Mouse (Mus musculus) thymus, adult 18-20 months (tissue): ENCODE measurements around the gene Serinc2.

Source experiments
- DNase-seq, 2 experiments: peaks; one replicate each; pipeline ENCODE4 v3.0.0; 2022; ENCODE audit warnings: mixed read lengths in 2 of 2

The Serinc2 gene

DNA sequence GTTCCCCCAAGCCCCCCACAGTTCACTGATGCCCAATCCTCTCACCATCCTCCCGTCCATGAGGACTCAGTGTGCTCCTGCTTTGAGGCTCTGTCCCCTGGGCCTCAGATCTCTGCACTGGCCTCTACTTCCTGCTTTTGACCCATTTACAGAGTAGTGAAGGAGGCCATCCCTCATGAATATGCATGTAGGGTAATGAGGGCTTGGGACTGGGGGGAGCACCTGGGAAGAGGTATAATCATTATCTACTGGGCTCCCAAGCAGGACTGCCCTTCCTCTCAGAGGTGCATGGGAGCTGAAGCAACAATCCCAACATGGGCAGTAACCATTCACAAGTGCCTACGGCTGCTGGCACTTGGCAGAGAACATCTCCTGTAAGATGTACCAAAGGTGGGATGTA is at the start of gene Serinc2:
Serinc2 (minus strand) TSS at position 101 of the 400 bp plus-strand sequence.
- DNase-seq = no peak

DNA sequence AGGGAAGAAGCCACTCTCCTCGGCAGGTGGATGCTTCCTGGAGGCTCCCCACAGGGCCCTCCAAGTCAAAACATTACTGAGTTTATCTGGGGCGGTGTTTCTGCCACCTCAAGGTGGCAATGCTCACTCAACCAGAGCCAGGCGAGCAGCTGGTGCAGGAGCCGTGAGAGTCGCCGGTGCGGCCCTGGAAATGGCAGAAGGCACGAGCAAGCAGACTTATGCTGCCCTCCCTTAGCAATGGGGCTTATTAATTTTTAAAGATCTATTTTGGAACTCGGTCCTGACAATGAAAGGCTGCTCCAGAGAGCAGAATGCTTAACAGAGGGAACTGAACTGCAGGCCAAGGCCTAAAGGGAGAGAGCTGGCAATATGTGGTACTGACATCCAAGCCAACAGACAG is 48.4 kb upstream of the Serinc2 start:
- DNase-seq = no peak

DNA sequence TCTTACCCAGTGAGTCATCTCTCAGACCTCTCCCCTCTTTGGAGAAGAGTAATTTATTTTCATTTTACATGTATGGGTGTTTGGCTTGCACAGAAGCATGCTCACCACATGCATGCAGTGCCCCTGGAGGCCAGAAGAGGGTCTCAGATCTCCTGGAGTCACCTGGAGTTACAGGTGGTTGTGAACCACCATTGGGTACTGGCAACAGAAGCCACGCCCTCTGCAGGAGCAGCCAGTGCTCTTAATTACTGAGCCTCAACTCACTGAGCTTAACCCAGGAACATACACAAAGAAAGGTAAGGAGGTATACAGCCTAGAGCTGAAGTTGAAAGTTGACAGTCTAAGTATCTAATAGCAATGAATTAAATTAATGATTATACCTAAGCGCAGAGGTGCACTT is 46.4 kb upstream of the Serinc2 start:
- no peak for DNase-seq

DNA sequence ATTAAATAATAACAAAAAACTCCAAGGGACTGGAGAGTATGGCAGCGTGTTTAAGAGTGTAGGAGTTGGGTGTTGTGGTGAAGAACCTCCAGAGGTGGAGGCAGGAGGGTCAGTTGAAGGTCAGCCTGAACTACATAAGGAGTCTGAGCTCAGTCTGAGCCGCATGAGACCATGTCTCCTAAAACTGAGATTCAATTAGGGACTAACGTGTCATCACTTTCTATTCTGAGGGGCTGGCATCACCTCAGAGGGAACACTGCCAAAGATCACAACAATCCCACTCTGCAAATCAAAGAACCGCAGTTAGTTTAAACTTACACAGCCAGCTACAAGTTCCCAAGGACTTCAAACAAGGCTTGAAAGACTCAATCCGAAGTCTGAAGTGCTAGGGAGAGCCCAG is 44.6 kb upstream of the Serinc2 start:
- no peak for DNase-seq

DNA sequence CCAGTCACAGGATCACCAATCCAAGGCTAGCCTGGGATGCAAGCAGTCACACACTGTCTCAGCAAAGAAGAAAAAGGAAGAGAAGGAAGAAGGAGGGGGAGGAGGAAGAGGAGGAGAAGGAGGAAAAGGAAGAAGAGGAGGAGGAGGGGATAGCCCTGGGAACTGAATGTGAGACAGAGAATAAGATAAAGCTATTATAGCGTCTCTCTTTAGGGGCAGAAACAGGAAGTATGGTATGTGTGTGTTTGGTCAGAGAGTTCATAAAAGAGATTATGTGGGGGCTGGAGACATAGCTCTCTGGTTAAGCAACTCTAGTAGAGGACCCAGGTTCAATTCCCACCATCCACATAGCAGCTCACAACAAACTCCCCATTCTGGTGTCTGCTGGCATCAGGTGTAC is 44.2 kb upstream of the Serinc2 start:
- no peak for DNase-seq

DNA sequence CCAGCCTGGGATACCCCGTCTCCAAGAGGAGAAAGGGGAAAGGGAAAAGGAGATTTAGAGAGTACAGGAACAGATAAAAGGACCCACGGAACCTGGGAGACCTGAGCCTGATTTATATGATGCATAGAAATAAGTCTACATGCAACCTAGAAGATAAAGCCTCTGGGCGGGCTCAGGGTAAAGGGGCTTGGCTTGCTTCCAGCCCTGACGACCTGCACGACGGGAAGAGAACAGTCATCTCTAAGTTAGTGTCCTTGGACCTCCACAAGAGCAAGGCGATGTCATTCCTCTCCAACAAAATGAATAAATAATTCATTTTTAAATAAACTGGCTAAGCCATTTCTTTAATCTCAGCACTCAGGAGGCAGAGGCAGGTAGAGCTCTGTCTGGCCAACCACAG is 43.6 kb upstream of the Serinc2 start:
- no peak for DNase-seq

DNA sequence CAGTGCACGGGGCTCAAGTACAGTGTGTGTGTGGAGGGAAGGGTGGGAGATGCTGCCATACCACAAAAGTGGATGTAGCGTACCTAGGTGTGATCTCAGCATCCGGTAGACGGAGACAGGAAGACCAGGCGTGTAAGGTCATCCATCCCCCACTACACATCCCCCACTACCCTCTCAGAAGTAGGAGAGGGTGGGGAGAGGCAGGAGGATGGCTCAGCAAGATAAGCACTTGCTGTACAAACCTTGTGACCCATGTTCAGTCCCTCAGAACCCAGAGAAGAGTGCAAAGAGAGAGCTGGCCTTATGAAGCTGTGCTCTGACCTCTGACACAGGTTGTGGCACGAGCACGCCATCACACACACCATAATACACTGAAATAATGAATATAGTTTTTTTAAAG is 42.6 kb upstream of the Serinc2 start:
- no peak for DNase-seq

DNA sequence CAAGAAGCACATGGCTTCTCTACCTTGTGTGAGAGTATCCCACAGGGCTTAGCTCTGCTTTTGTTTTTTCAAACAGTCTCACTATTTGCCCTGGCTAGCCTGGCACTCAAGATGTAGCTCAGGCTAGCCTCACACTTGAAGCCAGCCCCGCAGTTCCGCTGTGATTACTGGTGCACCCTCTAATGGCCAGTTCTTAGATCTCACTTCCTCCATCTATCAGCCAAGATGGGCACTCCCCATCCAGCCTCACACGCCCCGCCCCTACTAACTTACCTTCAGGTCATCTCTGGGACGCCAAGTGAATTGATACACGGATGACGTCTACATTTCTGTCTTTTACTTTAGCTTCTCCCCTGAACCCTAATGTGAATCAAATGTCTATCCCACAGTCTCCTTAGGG is 40.6 kb upstream of the Serinc2 start:
- DNase-seq = no peak

DNA sequence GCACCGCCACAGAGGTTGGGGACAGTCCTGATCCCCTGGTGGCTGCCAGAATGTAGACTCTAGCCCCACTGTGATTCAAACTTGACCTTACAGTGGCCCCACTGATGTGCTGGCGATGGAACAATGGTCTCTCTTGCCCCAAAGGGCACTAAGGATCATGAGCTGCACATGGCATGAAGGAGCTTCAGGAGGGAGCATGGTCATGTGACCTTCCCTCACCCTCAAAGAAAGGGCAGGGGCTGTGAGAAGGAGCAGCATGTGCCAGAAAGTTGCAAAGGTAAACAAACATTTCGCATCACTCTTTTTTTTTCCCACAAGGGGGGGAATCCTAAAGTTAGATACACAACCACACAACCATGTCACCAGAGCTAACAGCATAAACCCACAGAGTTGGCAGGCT is 39.1 kb upstream of the Serinc2 start:
- no peak for DNase-seq

DNA sequence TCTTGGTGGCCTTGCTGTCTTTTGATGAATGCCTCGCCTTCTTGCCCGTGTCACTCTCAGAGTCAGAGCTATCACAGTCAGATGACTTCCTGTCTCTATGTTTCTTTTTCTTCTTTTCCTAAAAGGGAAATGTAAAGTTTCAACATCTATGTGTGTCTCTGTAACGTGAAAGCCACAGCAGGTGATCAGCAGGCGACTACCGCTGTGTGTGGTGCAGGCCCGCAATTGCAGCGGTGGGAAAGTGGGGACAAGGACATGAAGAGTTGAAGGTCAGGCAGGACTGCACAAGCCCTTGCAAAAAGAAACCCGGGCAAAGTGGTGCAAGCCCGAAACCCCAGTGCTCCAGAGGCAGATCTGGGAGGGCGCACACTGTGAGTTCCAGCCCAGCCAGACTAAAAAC is 37.7 kb upstream of the Serinc2 start:
- no peak for DNase-seq

DNA sequence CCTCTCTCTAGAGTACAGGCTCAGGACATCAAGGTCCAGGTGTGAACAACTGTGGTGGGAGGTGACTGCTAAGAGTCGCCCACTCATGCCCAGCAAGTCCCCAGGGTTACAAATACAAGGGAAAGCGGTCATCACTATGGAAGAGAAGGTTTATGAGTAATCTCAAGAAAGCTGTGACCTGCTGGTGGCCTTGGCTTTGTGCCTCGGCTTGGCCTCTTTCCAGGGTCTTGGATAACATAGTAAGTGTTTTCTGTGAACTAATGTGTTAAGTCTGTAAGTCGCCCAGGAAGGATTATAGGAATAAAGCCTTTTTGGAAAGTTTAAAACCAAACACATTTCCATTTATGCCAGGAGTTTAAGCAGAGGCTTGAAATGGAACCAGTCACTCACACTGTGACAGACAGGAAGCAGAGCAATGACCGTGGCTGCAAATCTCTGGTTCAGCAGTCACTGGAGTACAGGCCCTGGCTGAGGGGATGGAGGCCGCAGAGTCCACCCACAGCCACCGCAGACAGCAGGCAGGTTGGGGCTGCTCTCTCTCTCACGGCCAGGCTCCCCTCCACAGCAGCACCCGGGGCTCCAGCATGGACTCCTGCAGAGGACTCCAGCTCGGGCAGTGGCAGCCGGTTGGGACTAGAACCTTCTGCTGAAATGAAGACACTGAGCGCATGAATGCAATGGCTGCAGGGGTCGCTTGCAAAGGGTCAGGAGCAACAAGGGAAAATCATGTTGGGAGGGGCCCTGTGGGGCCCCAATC is 36.9 kb upstream of the Serinc2 start:
- no peak for DNase-seq

DNA sequence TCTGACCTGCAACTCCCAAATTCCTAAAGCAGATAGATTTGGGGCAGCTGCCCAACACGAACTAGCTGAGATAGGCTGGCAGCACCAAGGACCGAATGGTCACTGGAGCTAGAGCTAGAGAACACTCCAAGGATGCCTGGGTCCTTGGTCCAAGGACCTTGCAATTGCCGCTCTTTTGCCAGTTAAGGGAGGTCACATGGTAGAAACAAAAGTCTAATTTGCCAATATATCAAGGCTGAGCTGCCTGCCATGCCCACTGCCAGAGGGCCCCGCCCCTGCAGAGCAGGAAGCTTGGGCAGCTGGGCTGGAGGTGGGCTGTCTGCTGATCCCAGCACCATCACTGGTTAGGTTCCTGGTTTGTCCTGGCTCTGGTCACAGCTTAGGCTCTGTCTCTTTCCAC is 34.5 kb upstream of the Serinc2 start:
- no peak for DNase-seq

DNA sequence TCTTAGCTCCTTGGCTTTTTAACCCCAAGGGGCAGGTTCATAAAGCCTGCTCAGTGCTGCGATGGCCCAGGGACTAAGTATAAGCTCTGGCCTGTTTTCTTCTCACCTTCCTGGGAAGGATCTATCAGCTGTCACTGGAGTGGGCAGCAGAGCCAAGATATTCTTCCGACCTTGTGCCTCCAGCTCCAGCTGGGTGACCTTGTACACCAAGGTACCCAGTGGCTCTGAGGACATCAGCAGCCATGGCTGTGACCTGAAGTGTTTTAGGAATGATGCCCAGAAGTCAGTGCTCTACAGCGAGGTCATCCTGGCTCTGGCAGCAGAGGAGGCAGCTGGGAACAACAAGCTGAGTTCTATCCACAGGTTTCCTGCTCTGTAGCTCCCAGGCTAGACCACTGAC is 33.5 kb upstream of the Serinc2 start:
- DNase-seq = no peak

DNA sequence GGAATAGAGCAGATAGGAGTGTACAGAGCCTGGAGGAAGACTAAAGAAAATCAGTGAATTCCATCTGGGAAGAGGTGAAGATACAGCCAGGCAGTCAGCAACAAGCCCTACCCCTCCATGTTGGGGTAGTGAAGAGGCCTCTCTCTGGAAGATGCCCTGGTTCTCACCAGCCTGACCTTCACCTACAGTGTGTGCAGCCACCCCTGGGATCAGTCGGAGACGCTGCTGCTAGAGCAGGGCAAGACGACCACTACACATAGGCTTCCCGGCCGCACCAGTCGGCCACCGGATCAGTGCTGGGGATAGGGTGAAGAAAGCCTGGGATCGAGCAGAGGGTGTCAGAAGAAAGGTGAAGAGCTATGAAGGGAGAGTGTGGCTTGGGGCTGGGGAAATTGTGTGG is 30.2 kb upstream of the Serinc2 start:
- no peak for DNase-seq

DNA sequence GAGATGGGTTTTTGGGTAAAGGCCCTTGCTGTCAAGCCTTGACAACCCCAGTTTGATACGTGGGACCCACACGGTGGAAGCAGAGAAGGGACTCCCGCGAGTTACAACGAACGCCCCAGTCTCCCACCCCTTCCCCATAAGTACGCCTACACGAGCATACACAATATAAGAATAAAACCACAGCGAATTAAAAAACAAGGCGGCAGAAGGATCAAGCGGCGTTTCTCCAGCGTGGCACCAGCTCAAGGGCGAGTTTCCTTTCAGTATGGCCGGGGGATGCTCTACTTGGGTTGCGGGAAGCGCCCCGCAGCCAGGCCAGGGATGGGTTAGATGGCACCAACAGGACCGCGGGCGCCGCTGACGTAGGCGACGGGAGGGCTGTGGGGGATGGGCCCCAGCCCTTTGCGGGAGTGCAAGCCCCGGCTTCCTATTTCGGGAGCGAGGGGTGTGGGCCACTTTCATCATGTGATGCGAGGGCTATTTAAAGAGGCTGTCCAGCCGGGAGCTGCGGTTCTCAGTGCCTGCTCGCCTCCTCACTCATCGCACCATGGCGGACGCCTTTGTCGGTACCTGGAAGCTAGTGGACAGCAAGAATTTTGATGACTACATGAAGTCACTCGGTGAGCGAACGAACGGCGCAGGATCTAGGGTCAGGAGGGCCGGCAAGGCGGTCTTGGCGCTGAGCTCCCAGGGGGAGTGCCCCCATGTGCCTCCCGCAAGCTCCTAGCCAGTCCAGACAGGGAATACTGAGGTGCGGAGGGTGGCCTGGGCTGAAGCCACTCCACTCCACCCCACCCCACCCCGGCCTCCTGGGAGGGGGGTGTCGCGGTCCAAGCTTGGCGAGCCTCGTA is 29.5 kb upstream of the Serinc2 start, which contains the start of the genes Fabp3 and Gm10570:
Fabp3 (plus strand) TSS at position 365 of the 851 bp plus-strand sequence.
Gm10570 (minus strand) TSS at position 444 of the 851 bp plus-strand sequence.
- DNase-seq = no peak

DNA sequence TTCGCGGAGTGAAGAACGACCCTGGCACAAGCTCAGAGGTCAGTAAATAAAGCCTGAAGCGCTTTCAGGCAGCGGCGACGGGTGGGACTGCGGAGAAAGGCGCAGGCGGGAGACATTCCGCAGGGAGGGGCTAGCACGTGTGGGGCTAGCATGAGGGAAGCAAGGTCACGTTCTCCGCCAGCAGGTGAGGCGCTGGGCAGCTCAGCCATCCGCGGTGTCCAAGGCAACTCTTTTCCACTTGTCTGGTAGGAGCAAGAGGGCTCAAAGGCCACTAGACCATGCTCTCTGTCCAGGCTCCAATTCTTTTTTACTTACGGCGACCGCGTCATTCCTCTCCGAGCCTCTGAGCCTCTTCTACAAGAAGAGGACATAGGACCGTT is 28.8 kb upstream of the Serinc2 start:
- no peak for DNase-seq

DNA sequence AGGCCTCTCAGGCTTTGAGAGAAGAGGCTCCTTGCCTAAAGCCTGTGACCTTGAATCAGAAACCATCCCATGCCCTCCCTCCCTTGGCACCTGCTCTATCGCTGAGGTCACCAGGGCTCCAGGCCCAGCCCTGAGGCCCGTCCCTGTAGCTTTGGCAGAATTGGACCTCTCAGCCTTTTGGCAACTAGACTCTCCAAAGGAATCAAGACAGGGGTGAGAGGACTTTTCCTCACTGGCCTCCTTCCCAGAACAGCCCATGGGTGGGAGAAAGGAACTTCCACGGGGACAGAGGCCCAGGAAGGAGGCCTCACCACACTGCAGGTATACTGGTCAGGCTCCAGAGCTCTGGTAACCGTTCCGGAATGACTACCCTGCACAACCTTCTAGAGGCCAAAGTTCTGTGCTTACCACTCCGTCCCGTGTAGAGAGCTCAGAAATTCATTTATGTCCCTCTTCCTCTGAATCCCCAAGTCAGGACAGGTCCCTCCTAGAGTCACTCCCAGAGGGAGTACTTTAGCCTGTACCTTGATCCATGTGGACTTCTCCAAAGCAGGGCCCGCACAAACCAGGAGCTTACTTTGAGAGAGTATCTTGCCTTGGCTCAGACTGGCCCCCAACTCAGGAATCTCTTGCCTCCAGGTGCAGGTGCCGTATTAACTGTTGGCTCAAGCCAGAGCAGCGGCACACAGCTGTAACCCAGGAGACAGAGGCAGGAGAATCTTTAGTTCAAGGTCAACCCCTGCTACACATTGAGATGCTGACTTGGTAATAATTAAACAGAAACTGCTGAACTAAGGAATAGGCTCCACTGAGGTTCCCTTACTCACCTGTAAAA is 28.0 kb upstream of the Serinc2 start:
- no peak for DNase-seq

DNA sequence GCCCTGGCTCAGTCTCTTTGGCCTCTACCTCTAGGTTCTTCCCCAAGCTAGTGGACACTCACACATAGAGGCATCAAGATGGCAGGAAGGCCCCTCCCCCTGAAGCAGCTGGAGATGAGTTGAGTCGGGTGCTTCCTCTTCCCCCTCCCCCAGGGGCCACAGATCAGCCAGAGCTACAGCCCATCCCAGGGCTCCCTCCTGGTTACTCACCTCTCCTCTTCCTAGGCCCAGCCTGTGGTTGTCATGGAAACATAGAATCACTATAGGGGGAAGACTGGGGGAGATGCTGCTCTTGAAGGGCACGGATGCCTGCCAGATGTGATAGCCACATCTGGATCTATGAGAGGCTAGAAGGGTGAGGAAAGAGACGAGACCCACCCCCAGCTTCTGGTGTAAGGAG is 25.7 kb upstream of the Serinc2 start:
- DNase-seq = no peak

DNA sequence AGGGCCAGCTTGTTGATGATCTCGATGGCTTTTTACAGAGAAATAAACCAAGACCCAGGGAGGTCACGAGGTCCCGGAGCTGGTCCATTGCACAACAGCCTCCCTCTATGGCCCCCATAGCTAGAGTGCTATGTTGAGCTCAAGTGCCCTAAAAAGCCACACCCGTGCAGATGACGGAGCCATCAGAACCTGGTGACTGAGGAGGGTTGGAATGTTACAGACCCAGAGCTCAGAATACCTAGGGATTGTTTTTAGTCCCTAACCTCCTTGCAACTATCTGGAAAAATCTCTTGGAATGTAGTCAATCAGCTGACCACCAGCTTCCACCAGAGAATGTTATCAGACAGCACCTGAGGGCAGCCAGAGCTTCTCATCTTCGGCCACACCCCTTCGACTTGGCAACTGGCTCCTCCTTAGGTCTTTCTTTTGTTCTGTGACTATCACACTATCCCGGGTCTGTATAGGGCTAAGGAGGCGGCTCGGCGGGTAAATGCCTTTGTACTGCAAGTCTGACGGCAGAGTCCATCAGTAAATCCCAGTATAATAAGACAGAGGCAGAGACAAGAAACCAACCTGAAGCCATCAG is 23.4 kb upstream of the Serinc2 start:
- no peak for DNase-seq

DNA sequence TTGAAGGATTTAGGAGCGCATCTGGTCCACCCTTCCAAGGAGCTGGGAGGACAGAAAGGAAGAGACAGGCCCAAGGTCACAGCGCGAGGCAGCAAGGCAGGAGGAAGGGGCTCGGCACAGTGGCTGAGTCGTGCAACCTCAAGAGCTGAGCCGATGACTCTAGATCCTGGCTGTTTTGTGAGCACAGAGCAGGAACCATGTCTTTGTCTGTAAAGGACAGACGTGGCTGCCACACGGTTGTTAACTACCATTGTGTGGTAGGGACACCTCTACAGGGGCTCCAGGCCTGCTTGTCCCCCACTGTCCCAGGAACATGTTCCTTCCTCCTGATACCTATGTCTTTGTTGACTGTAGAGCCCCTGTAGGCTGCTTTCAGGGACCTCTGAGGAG is 20.6 kb upstream of the Serinc2 start:
- DNase-seq = no peak

DNA sequence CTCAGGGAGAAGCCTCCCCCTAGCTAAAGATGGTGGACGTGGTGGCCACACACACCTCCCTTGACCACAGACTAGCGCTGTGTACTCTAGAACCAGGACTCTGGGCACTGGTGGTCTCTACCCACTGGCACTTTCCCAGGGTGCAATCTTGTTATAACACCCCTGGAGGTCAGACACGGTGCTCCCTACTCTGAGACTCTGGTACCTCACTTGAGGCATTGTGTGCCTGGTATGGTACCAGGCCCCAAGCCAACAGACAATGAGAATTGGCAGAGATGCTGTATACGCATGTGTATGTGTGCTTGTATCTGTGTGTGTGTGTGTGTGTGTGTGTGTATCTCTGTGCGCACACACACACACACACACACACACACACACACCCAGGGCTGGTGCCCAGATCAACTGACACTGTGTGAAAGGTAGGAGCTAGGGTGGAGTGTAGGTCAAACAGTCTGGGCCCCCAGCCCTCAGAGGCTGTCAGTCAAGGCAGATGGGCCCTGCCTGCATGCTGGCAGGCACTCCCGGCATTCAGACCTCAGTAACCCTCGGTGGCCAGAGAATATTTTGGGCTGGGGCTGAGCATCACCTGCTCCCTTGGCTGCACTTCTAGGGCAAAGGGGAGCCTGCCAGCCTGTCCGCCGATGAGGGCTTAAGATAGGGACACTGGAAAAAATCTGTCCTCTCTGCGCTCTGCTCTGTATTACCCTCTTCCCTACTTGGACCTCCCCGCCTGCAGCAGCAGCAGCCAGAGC is 20.0 kb upstream of the Serinc2 start:
- no peak for DNase-seq

DNA sequence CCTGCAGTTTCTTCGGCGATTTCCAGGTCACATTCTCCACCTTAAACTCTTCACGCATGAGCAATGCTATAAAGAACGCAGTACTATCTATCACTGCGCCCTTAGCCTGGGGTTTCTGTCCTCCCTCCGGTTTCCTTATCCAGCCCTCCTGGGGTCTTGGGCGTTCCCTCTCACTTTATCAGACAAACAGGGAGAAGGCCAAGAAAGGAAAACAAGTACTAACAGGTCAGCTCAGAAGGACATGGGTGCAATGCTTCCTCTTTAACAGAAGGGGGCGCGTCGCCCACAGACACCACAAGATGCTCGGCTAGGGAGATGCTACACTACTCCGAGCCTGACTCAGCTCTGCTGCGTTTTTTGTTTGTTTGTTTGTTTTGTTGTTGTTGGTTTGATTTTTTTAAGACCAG is 18.1 kb upstream of the Serinc2 start:
- DNase-seq = no peak
